Mouse (Mus musculus): ENCODE results near the gene Endou.

DNA sequence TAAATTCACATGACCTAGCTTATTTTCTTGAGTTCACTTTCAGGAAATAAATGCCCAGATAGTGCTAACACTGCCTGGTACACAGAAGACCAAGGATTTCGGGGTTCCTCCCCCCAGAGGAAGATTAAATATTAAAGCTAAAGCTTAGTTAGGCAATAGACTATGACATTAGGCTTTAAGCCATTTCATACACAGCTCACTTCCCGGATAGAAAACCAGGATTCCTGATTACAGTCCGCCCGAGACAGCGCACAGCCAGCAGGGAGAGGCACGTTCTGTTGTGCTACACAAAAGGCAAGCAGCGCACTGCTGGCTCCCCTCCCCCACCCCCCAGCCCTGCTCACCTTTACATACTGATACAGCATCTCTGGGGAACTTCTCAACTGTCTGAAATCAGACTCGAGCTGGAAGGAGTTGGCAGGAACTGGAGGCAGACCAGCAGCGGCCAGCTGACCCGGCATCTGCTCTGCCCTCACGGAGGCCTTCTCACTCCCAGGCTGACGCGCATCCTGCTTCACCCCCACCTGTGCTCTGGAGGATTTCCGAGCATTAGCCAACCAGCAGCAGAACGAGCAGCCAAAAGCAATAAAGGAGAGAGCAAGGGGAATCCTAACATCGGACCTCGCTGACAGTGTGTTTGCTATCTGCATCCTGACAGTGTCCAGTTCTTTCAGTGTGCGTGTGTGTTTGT is 51.0 kb downstream of the Endou start:
- no peak for TF ChIP-seq CTCF (IDR thresholded peaks at IDR 0.05; ENCODE audit: control insufficient read depth, insufficient read depth, insufficient read length)
- TF ChIP-seq USF1 (IDR thresholded peaks at IDR 0.05; ENCODE audit: low read depth) = no peak
- TF ChIP-seq CEBPB (IDR thresholded peaks at IDR 0.05; ENCODE audit: low read depth) = no peak
- no peak for TF ChIP-seq MAX (IDR thresholded peaks at IDR 0.05)
- TF ChIP-seq MYOG (IDR thresholded peaks at IDR 0.05; ENCODE audit: control insufficient read depth, extremely low read depth, insufficient read length) = no peak
- no peak for TF ChIP-seq FOSL1 (IDR thresholded peaks at IDR 0.05; ENCODE audit: insufficient read depth, low read length, poor library complexity, severe bottlenecking)
- TF ChIP-seq MYOD1 (IDR thresholded peaks at IDR 0.05; ENCODE audit: control insufficient read depth, insufficient read length, low read depth) = no peak
